Mouse (Mus musculus) fibroblast of lung, adult 2 months (primary cell): ENCODE measurements around the gene Hfe2.
"Not testable (repeated sequence)": the region's sequence is repeated elsewhere in the genome, so short reads cannot be mapped to it uniquely, and the experiment has no call there.

Experiments
- DNase-seq: peaks from one replicate; pipeline ENCODE4 v3.0.0-alpha.2; 2011; ENCODE audit warnings: low read depth

Hfe2 gene

GRCm38 (mm10) chr3:96524914-96525313, at the start of gene Hfe2:
Gene Hfe2 (plus strand): TSS chr3:96525172.
- DNase-seq = no peak

- no peak for DNase-seq
Observed at GRCm38 (mm10) chr3:96477084-96477483, 47.9 kb upstream of the Hfe2 start.

GRCm38 (mm10) chr3:96477558-96477957, 47.4 kb upstream of the Hfe2 start:
- DNase-seq = no peak

GRCm38 (mm10) chr3:96479249-96479648, 45.7 kb upstream of the Hfe2 start:
- DNase-seq = no peak

GRCm38 (mm10) chr3:96480684-96481270, 44.2 kb upstream of the Hfe2 start:
- DNase-seq = no peak

GRCm38 (mm10) chr3:96481856-96482255, 43.1 kb upstream of the Hfe2 start:
- no peak for DNase-seq

GRCm38 (mm10) chr3:96482451-96482850, 42.5 kb upstream of the Hfe2 start:
- no peak for DNase-seq

GRCm38 (mm10) chr3:96483044-96483443, 41.9 kb upstream of the Hfe2 start:
- DNase-seq = not testable (repeated sequence)

- DNase-seq = no peak
Observed at GRCm38 (mm10) chr3:96483946-96484345, 41.0 kb upstream of the Hfe2 start.

GRCm38 (mm10) chr3:96484921-96485320, 40.1 kb upstream of the Hfe2 start:
- DNase-seq = no peak

GRCm38 (mm10) chr3:96485361-96485760, 39.6 kb upstream of the Hfe2 start:
- no peak for DNase-seq

- not testable (repeated sequence) for DNase-seq
Observed at GRCm38 (mm10) chr3:96486064-96486827, 38.7 kb upstream of the Hfe2 start.

GRCm38 (mm10) chr3:96486828-96487559, 38.0 kb upstream of the Hfe2 start:
- not testable (repeated sequence) for DNase-seq

GRCm38 (mm10) chr3:96487596-96488289, 37.2 kb upstream of the Hfe2 start:
- DNase-seq = peak; percentile 27

GRCm38 (mm10) chr3:96488290-96488906, 36.6 kb upstream of the Hfe2 start:
- DNase-seq = not testable (repeated sequence)

- DNase-seq = not testable (repeated sequence)
Observed at GRCm38 (mm10) chr3:96488907-96489629, 35.9 kb upstream of the Hfe2 start.

GRCm38 (mm10) chr3:96489636-96490035, 35.3 kb upstream of the Hfe2 start:
- not testable (repeated sequence) for DNase-seq

- not testable (repeated sequence) for DNase-seq
Observed at GRCm38 (mm10) chr3:96494456-96494855, 30.5 kb upstream of the Hfe2 start.

- DNase-seq = no peak
Observed at GRCm38 (mm10) chr3:96494912-96495311, 30.1 kb upstream of the Hfe2 start.

GRCm38 (mm10) chr3:96495490-96496210, 29.3 kb upstream of the Hfe2 start:
- no peak for DNase-seq
